Mouse (Mus musculus) gonadal fat pad, adult 2 months (tissue): Measurements from ENCODE around the gene Btbd1. TPM values are rescaled to one million over a fixed set of nuclear protein-coding genes. Genes with fewer than 3 reads are reported as not detected.

Experiments used
- DNase-seq: peaks from one replicate; pipeline ENCODE4 v3.0.0-alpha.2; 2012; ENCODE audit warnings: low read depth
- polyA plus RNA-seq: library from polyadenylated mRNA; depleted of rRNA; stranded (reverse); fragments of >200 nt; gene quantifications from 2 replicates; pipeline ENCODE4 v1.2.3, GENCODE M21; 2012; rRNA removed

Gene Btbd1
- 39.4 and 48.1 TPM in 2 replicates for polyA plus RNA-seq

DNA sequence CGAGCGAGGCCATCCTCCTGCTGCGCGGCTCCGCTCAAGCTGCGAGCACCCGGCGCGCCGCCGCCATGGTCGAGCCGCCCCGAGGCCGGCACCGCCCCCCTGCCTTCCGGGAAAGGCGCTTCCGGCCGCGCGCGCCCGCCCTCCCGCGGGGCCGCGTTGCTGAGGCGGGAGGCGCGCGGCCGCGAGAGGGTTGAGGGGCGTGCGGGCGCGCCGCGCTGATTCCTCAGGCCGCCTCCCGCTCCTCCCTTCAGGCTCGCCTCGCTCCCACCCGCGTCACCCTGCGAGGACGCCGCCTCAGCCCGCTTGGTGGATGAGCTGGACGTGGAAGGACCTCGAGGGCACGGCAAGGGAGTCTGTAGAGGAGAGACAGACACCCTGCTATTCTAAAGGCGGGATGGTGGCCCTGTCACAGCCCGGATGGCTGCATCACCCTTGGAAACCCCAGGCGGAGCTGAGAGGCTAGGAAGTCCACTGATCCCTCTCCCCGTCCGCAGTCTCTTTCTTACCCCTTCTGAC lies at the start of gene Btbd1:
Gene Btbd1 (minus strand): TSS at position 53 of the 516 bp plus-strand sequence.
- no peak for DNase-seq

DNA sequence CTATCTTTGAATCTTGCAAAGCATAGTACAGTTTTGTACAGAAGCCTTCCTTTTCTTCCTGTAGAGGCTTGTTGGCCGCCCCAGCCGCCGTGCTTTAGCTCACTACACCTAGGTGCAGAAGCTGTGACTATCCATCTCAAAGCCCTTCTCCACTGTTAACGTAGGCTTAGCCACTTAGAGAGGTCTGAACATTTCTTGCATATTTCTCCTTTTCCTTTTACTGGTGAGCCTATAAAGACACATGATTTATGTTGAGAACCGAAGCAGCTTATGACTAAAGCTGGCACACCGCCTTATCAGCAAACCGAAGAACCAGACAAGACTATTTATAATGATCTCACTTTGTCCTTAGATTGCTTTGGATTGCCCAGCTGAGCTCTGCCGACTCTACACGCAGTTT lies 46.1 kb upstream of the Btbd1 start:
- no peak for DNase-seq

DNA sequence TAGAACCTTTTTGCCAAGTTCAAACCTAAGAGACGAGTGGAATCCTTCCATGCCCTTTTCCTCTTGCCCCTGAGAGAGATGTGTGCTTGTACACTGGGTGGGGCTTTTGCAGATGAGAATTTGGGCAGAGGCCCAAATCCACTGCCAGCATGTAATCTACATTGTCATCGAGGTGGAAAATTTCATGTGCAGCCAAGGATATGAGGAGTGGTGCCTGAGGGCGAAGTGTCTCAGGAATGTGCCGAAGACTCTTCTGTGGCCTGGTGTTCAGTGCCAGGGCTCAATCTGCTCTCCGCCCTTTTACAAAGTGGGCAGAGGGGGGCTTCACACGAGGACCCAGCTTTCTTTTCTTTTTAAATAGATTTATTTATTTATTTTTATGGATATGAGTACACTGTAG lies 45.4 kb upstream of the Btbd1 start:
- DNase-seq = peak; percentile 10

DNA sequence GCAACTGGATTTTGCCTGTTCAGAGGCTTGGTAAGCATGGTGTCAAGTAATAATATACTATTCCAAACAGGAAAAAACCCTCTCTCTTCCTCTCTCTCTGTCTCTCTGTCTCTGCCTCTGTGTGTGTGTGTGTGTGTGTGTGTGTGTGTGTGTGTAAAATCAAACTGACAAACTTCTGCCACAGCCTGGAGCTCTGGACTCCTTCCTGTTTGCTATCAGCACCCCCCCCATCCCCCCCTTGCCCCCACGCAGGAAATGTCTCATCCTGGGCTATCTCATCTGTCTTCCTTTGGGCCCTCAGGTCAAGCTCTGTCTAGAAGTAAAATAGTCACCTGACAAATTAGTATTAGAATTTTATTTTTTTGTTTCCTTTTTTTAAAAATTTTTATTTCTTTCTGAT lies 44.6 kb upstream of the Btbd1 start:
- no peak for DNase-seq

DNA sequence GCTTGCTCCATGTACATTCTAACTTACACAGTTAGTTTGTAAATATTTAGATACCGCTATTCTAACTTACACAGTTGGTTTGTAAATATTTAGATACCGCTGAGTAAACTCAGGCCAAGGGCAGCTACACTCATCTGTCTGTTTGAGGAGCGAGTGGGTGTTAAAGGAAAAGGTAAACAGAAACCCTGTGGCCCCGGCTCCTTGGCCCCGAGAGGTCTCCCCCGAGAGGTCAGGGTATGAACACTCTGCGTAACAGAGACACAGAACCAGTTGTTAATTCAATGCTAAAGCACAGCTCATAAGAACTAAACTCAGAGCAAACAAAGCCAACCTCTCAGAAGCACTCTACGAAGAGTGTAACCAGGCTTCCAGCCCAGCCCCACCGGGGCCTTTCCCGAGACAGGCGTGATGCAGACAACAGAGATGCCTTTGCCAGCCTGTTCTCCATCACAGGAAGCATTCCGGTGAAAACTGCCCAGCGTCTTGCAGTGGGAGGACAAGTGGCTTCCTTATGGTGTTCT lies 43.3 kb upstream of the Btbd1 start:
- no peak for DNase-seq

DNA sequence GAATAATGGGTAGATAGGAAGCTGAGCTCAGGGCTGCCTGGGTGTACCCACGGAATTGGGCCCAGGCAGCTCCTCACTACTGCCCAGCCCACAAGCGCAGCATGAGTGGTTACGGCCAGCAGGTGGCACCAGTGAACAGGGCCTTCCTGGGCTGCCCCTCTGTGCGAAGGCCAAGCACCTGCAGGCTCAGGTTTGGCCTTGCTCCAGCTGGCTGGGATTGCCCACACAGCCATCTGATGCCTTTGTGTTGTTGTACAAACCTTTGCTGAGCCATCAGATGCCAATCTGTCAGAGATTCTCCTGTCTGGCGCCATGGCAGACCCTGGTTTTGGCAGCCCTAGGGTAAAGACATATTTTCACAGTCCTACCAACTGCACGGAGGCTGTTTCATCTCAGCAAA lies 38.9 kb upstream of the Btbd1 start:
- peak; percentile 30 for DNase-seq

DNA sequence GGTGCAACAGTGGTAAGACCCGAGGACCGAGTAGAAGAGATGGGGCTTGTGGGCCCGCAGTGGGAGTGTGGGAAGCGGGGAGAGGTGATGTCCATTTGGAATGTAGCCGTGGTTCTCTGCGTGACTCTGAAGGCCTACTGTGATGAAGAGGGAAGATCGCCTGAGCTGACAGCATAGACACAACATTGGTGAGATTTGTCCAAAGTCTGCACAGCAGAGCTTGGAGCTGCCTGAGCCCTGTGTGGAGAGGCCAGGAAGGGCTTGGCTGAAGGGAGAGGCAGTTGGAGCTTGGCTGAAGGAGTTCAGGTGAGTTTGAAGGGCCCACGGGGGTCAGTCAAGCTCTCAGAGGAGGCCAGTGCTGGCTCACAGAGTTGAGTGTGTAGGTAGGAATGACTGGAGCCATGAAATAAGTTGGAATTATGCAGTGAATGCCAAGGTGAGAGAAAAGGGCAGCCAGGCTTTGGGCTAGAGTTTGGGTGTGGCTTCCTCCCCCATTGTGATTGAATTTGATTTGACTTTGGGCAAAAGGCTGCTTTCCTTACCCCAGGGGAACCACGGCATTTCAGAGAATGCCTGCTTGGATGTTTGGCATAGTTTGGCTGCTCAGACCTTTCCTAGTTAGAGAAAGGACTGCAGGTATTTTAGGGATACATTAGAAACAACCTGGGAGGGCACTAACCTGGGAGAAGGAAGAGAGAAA lies 38.1 kb upstream of the Btbd1 start:
- no peak for DNase-seq

DNA sequence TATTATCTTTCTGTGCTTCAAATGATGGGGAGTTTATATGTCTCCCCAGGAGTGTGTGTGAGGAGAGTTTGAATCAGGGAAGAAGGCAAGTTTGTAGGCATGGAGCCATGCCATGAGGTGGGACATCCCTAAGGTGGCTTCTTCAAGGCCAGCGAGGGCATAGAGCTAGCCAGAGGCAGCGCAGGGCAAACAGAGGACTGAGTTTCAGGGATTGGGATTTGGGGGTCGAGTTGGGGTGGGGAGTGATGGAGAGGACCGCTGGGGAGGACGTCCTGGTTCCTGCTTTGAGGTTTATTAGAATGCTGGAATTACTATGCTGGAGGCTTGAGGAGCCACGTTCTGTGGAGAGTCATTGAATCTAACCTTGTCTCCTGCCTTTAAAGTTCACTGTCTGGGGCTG lies 36.7 kb upstream of the Btbd1 start:
- DNase-seq = no peak

DNA sequence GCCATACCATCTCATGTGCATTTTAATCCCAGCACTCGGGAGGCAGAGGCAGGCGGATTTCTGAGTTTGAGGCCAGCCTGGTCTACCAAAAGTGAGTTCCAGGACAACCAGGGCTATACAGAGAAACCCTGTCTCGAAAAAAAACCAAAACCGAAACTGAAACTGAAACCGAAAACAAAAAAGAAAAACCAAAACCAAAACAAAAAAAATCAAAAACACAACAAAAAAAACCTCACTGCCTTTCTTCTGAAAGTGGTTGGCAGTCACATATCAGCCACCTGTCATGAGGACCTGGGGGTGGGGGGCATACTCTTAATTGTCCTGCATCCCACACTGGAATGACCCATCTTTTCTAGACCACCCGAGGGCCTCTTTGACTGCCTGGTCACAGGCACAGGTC lies 35.3 kb upstream of the Btbd1 start:
- no peak for DNase-seq

DNA sequence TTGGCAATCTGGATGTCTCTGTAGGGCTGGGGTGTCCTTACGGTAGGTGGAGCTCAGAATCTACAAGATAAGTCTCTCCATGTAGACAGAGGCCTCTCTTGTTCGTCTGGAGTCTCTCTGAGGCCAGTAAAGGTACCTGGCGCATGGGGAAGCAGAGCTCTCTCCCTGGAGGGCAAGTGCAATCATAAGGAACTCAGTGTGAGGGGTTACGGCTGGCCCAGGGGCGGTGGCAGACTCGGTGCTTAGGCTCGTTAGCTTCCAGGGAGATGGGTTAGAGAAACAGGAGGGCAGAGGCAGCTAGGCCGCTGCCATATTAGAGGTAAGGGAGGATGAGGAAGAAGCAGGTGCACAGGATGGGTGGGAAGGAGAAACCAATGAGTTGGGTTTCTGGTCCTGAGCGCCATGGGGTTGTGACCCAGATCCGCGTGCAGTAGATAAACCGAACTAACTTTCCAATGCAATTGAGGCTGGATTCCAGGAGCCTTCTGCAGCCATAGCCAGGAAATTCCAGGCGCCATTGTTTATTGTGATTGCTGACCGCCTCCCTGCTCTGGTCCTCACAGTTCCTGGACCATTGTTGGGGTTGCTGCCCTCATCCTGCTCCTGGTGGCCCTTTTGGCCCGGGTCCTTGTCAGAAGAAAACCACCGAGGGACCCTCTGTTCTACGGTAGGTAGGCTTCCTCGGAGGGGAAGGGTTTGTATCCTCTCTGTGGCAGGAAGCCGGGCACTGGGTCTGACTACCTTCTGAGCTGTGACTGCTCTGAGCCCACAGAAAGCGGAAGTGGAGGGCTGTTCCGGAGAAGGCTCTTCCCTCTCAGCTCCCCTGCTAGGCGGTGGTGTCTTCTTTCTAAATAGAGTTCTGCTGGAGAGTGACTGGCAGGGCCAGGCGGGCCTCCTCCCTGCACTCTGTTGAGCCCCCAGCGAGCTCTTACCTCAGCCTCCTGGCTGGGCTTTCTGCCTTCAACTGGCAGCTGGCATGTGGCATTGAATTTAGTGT lies 33.7 kb upstream of the Btbd1 start:
- DNase-seq = no peak

DNA sequence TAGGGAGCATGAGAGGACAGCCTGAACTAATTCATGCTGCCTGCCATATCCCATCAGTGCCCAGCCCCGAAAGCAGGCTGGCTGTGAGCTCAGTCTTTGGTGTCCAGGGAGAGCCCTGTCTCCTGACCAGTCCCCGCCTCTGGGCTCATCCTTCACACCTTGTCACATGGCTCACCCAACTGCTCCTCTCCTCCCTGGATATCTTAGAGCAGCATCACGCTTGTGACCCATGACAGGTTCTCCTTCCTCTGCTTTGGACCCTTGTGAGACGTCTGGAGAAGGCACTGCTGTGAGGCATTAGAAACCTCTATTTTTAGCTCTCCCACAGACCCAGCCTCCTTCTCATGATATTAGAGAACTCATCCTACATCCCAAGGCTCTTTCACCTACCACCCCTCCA lies 32.7 kb upstream of the Btbd1 start:
- DNase-seq = no peak

DNA sequence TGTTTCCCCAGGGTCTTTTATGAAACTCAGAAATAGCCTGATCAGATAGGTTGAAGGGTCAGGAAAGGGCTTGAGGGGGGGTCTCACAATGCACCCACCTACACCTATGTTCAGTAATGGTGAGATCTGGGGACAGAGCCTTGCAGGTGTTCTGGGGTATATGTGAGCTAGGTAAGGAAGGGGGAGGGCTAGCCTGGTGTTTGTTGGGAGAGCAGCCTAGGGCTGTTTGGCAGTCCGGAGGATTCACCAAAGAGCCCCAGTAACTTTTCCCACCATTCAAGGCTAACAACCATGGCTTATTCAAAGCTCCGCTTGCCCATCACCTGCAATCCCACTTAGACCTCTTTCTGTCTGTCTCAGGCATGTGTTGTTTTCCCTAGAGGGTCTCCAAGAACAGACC lies 32.2 kb upstream of the Btbd1 start:
- DNase-seq = no peak

DNA sequence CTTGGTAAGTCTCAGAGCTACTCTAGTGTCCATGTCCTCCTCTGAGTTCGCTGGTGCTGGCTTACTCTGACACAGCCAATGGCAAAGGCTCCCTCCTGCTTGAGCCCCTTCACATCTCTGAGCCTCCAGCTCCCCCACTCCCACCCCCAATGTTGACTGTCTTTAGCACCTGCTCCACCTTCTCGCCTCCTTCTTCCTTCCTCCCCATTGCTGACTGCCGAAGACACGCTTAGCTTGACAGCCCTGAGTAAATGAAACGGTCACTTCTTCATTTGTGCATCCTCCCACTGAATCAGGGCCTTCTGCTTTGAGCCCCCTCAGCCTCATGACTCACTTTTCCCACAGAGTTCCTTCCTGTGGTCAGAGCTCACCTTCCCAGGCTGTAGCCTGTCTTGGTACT lies 31.8 kb upstream of the Btbd1 start:
- DNase-seq = no peak

DNA sequence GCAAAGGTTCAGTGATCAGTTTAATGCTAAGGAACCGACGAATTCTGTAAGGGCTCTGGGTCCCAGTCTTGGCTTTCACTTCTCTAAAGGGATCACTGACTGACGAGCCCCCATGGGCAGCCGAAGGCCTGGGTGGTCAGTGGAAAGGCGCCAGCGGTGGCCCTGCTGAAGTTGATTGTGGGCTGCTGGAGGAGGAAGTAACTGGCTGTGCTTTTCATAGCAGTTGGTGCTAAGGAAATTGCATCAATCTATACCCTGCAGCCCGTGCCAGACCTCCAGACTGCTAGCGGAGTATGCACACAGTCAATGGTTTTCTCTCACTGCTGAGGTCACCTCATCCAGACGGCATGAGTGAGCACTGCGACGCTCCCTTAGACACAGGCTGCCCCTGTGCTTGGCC lies 30.8 kb upstream of the Btbd1 start:
- DNase-seq = no peak

DNA sequence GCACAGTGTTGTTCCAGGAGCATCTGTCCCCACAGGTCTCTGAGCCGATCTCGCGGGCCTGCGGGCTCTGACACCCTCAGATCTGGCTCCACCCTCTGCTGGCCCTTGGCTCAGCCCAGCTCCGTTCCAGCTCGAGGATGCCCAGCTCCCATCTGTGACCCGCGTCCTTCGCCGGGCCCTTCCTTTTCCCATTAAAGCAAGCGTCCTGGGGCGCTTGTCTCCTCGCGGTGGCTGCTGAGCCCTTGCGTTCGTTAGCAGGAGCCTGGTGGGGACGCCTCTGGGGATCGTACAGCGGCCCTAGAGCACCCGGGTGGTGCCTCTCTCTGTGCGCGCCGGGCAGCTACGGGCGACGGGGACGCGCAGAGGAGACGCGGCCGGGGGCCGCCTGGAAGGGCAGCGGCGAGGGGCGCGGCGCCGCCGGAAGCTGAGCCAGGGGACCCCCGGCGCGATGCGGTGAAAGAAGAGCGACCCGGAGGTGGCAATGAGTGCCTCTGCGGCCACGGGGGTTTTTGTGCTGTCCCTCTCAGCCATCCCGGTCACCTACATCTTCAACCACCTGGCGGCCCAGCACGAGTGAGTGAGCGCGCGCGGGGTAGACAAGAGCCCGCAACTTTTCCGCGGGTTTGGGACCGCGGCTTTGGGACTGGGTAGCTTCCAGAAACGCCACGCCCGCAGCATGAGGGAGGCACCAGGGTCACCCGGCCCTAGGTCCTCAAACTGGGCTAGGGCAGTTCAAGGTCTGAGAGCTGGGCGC lies 29.9 kb upstream of the Btbd1 start, which contains the start of gene Tm6sf1:
Gene Tm6sf1 (plus strand): TSS at position 34 of the 754 bp plus-strand sequence.
- no peak for DNase-seq

DNA sequence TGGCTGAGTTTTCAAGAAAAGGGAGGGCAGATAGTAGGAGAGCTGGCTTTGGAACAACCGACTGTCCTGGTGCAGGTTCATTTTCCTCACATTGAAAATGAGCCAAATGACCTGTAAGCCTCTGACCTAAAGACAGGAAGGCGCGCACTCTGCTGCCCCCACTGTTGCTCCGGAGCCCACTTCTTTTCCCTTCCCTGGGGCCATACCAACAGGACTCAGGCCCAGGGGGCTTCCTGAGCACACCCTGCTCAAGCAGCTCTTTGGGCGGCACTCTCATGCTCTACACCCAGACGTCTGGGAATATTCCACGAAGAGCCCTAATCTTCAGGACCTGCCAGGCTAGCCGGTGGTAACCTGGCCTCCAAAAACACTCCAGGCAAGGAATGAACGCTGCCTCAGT lies 29.0 kb upstream of the Btbd1 start:
- no peak for DNase-seq

DNA sequence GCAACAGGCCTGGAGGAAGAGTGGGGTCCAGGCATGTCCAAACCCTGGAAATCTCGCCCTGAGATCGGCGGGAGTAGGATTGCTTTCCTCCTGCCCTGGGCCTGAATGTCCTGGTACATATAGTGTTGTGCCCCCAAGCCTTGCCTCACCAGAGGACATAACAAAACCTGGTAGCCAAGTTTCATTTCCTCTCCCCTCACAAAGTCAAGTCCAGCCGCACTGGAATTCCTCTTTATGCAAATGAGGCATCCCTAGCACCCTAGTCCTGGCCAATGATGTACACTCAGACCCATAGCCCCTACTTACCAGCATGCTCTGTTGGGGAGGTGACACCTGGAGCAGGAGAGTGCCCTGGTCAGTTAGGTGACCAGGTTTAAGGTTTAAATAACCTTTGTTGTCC lies 27.0 kb upstream of the Btbd1 start:
- DNase-seq = no peak

DNA sequence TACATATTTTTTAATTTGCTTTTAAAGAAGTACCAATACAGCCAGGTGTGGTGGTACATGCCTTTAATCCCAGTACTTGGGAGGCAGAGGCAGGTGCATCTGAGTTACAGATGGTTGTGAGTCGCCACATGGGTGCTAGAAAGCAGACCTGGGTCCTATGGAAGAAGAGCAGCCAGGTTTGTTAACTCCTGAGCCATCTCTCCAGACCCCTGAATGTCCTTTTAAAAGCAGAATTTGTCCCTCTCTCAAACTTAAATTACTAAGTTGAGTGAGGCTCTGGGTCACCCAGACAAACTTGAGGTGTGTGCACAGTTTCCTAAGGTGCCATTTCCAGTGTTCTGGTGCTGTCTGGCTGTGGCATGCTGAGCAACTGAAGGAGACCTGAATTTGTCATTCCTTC lies 26.5 kb upstream of the Btbd1 start, which contains the start of gene Gm10160:
Gene Gm10160 (minus strand): TSS at position 101 of the 400 bp plus-strand sequence.
- no peak for DNase-seq

DNA sequence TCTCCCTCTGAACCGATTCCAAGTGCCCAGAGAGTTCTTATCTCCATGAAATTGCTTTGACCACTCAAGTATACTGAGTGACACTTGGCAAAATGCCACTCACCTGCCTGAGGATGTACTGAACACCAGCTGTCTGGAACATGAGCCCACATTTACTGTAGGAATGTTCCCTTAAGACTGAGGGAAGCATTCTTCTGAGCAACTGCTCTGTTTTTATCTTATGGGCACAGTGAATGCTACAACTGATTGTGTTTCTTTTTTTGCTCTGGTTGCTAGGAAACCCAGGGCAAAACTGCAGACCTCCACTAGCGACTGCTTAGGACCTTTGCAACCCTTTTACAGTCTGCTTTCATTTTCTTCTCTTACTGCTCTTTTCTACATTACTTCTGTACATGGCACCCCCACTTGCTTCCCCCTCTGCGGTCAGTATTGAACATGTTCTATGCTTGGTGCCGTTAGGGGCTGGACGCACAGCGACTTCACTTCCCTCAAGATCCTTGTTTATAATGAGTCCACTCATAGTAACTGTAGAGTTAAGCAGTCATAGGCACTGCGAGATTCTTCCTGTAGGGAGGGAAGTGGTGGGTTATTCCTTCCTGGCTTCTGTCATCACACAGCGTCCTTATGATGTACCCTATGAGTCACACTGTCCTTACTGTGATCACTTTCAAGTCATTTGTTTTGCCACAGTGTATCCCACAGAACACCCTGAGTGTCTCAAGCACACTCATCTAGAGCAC lies 25.5 kb upstream of the Btbd1 start:
- DNase-seq = no peak

DNA sequence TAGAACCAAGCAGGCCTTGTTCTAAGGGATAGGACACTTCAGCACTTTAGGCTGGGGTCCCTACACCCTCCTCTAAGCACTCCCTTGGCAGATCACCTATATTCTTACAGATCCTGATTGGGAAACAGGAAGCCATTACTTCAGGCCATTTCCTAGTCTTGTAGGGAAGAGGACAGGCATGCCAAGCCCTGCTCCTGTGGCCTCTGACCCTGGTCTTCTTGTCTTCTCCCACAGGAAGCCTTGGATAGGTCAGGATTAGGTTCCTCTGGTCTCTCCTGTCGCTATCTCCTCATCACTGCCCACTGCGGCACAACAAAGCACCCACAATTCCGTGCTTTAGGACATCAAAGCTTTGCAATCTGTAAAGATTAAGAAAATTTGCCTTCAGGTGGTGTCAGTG lies 22.5 kb upstream of the Btbd1 start:
- DNase-seq = no peak

DNA sequence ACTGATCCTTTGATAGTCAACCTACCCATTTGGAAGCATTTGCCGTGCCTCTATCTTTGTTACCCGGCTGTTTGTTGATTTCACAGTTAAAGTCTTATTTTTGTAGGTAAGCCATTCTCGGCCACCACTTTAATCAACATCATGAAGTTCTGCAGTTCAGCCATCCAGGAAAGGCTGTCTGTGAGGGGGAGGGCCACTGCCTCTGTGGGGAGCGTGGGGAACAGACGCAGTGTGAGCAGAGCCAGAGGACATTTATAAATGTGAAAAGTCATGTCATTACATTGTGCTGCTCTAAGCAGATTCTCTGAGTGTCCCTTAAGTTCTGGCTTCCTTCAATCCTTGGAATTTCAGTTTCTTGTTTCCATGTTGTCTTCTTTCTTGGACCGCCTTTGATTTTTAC lies 20.9 kb upstream of the Btbd1 start:
- DNase-seq = no peak
